Mouse (Mus musculus): ENCODE data around the gene Smyd4. TPM values are rescaled to one million over a fixed set of nuclear protein-coding genes. Genes with fewer than 3 reads are reported as not detected.

Smyd4 gene
- total RNA-seq (2021): 10 to 100 TPM; 13.7 to 17.5 TPM
- long read RNA-seq, experiment 1, transcript Smyd4-201 (11 exons, 3,517 nt): major isoform, 7 of 20 reads
- long read RNA-seq, experiment 1, partial matches to known transcripts: 10 of 20 reads
- long read RNA-seq, experiment 1, other reads (novel, unspliced or antisense): 3 of 20 reads
- long read RNA-seq, experiment 2, transcript Smyd4-201 (11 exons, 3,517 nt): major isoform, 8 of 17 reads
- long read RNA-seq, experiment 2, partial matches to known transcripts: 5 of 17 reads
- long read RNA-seq, experiment 2, other reads (novel, unspliced or antisense): 3 of 17 reads

DNA sequence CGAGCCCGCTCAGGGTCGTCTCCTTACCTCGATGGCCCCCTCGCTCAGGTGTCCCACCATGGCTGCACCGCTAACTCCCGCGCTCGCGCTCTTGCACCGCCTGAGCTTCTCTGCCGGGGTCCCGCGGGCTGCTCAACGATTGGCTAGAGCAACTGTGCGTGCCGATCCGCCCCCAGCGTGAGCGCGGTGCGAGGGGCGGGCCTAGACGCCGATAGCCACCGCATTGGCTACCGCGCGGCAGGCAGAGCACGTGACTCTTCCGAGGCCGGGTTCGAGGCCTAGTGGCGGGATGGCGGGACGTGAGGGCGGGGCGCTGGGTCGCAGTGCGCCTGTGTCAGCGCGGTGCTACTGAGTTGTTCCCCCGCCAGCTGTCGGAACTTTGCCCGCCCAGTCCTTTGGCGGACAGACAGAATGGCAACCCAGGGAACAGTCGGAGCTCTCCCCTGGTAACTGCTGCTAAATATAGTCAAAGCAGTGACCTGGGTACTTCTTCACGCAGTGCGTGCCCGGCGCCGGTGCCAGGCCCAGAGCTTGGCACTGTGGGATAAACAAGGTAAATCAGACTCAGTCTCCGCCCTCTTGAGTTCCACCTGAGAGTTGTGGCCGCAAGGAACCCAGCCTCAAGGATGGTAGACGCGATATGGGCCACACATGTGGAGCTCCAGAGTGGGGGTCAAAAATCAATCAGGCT is at the start of gene Smyd4, which contains the start of gene Rpa1:
Gene Smyd4 (plus strand): TSS at position 235 of the 691 bp plus-strand sequence.
Gene Rpa1 (minus strand): TSS at position 126 of the 691 bp plus-strand sequence.
- DNase-seq (ENCODE audit: low spot score in 2 of 2): peak; percentile 93 to 97

DNA sequence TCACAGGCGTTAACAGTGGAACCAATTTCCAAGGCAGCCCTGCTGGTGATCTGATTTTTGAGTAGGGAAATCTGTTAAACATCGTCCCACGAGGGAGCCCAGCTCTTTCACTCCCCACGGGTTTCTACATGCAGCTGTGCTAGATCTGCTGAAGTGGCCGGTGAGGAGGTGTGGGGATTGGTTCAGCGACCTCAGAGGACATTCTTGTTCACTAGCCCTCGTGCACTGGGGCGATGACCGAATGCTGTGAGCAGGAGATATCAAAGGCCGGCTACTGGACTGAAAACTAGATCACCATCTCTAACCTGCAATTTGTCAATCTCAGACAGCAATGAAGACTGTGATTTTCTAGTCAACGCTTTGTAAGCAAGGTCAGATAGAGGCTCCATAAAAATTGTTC is 49.7 kb upstream of the Smyd4 start:
- DNase-seq (ENCODE audit: low spot score in 2 of 2): no peak

DNA sequence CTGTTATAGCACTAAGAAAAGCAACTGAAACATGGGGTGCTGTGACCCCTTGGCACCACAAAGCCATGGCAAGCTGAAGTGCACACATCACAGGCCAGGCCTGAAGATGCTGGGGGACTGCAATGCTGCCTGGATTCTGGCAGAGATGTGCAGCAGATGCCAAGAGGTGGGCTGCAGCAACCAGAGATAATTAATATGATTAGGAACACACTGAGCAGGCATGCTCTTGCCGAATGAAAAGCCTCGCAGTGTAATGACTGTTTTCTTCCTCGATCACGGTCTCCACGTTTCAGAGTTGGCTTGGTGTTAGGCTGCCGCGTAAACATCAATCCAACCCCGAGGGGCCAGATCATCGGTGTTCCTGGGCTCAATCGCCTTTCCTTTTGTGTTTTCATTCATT is 48.4 kb upstream of the Smyd4 start:
- DNase-seq (ENCODE audit: low spot score in 2 of 2): no peak

DNA sequence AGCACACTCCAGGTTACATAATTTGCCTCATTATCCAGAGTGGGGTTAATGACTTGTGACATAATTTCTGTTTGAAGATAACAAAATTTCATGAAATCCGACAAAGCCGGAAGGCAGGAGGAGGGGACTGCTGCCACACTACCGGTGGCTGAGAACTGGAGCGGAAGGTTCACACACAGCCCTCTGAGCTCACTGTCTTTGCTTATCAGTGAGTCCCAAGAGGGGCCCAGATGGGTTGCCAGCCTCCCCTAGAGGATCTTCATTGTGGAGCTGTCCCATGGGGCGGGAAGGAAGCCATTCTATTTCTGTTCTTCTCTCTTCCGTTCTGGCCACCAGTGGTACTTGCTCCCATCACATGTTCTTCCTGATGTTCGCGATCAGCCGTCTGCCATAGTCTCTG is 47.3 kb upstream of the Smyd4 start:
- DNase-seq (ENCODE audit: low spot score in 2 of 2): no peak

DNA sequence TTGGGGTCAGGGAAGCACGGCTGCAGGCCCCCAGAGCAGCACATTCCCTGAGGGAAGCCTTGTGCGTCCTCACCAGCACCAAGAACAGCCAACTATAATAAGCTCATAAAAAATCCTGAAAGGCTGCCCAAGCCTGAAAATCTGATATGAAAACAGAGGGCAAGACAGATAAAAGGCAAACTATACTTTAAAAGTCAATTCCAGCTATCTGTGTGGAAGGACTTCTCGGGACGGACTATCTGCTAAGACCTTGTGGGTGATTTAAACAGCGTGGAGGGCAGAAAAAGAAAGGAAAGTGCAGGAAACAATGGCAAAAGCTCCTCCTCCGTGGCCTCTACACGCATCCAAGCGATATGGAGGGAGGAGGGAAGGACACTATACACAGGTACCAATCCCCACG is 43.4 kb upstream of the Smyd4 start:
- no peak for DNase-seq (ENCODE audit: low spot score in 2 of 2)

DNA sequence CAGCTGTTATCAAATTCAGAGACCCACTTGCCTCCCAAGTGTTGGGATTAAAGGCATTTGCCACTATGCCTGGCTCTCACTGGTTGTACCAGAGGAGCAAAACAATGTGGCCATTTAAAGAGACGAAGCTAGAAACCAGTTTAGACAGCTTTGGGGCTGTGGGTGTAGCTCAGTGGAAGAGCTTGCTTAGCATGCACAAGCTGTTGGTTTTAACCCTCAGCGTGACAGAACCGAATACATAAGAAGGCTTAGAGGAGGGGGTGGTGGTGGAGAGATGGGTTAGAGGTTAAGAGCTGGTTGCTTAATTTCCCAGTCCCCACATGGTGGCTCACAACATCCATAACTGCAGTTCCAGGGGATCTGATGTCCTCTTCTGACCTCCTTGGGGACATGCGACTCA is 39.6 kb upstream of the Smyd4 start:
- DNase-seq (ENCODE audit: low spot score in 2 of 2): no peak

DNA sequence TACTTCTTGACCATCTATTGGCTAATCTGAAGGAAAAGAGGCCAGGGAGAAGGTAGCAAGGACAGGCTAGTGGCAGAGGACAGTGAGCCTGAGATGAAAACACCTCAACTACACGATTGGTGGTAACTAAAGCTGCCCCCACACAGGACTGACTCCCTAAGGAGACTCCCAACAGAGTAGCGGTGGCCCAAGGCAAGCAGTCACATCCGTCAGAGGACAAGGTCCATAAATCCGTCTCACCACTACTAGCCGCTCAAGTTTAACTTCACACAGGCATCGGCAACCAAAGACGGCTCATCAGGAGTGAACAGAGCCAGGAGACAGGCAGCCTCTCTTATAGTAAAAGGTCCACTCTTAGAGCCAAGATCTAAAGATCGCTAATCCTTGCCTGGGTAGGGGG is 37.4 kb upstream of the Smyd4 start:
- DNase-seq (ENCODE audit: low spot score in 2 of 2): no peak

DNA sequence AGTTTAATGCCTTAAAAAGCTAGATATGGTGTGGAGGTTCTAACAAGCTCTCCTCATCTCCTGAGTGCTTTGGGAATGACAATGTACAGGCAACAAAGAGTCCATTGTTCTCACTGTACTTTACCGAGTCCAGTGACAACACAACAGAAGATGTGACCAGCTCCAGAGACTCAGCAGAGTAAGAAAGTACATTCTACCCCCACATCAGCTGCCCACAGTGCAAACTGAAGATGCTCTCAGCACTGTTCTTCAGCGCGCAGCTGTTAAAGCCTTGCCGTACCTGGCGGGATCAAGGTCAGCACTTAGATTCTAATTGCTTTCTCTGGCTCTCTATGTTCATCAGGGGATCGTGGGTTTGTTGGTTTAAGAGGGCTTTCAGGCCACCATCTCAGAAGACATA is 36.5 kb upstream of the Smyd4 start:
- DNase-seq (ENCODE audit: low spot score in 2 of 2): no peak

DNA sequence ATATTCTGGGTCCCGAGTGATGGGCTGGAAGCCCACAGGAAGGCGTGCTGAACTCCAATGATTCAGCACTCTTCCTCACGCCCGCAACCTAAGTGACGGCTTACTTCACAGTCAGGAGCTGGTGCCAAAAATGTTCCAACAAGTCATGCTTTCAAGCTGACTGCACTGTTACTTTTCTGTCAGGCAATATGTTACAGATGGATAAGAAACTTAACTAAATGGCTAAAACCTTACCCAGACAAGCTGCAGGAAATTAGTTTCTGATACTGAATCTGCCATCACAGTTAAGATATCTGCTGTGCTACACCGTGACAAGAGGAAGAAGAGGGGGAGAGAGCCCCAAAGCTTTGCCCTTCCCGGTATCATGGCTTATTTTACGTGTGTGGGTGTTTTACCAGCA is 34.4 kb upstream of the Smyd4 start:
- DNase-seq (ENCODE audit: low spot score in 2 of 2): peak in 1 of 2 experiments; percentile 52

DNA sequence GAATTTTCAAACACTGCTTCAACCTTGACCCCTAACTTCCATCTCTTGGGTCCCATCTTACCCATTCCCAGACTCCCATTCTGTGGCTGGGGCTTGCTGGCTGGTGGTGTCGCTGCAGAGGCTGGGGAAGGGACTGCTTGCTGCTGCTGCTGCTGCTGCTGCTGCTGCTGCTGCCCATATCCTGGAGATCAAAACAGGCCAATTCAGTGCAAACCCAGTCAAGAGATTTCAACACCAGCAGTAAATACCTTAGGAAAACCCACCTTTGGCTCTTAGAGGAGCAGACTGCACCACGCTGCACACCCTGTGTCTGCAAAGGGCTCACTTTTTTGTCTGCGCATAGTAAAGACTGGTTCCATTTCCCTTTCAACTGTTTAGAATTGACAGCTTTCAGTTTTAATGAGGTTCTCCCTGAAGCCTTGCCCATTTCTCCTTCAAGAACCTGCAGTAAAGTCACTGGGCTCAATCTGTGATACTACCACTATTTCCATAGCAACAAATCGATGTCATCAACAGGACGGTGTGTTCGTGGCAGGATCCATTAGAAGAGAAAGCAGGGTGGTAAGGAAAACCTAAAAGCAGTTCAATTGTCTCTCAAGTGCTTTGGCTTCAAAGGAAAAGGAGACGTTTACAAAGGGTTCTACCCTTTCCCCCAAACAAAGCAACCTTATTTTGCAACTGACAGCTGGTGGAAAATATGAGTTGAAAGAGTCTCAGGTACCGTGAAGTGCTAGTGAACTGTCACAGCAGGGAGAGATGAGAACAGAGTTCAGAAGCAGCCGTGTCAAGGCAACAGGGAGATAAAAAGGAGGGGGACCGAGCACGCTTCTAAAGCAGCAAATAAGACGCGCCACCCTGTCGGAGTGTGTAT is 29.6 kb upstream of the Smyd4 start:
- no peak for DNase-seq (ENCODE audit: low spot score in 2 of 2)

DNA sequence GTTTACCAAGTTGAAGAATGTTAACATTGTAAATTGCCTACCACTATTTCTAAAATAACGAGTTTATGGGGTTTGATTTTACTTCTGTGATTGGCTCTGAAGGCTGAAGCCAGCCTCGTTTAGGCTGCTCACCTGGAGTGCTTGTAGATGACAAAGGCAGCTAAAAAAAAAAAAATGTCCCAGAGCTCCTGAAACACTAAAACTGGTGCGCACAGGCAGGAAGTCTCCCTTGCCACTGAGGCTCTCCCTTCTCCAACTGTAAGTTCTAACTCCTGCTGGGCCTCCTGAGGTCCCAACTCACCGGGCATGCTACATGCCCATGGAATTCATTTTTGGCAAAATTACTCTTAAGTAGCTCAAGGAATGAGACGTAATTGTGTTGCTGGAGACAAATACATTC is 29.0 kb upstream of the Smyd4 start:
- no peak for DNase-seq (ENCODE audit: low spot score in 2 of 2)

DNA sequence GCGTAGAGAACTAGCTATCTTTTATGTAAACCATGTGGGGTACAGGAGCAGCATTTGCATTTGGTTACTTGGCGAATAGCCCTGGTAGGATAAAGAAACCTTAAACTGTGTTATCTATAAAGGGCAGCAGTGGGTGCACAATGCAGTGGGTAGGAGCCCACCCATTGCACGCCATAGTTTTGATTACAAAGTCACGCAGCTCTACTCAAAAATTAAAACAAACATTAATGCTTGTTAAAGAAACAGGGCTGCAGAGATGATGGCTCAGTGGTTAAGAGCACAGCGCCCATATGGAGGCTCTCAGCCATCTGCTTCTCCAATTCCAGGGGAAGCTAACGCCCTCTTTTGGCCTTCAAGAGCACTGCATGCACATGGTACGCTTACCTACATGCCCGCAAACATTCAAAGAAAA is 24.9 kb upstream of the Smyd4 start:
- no peak for DNase-seq (ENCODE audit: low spot score in 2 of 2)

DNA sequence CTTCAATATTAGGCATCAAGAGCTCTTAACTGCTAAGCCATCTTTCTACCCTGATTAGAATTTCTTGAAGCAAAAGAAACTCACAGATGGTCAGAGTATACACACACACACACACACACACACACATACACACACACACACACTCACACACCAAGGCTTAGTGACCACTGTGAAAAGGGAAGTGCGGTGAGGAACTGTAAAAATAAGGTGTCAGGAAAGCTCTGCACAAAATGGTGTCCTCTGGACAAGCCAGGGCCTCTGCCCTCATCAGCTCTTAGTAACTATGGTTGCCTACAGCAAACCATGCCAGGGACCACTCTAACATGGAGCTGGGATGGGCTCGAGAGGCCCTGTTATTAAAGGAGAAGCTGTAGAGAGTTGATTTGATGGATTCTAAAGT is 23.8 kb upstream of the Smyd4 start:
- DNase-seq (ENCODE audit: low spot score in 2 of 2): no peak

DNA sequence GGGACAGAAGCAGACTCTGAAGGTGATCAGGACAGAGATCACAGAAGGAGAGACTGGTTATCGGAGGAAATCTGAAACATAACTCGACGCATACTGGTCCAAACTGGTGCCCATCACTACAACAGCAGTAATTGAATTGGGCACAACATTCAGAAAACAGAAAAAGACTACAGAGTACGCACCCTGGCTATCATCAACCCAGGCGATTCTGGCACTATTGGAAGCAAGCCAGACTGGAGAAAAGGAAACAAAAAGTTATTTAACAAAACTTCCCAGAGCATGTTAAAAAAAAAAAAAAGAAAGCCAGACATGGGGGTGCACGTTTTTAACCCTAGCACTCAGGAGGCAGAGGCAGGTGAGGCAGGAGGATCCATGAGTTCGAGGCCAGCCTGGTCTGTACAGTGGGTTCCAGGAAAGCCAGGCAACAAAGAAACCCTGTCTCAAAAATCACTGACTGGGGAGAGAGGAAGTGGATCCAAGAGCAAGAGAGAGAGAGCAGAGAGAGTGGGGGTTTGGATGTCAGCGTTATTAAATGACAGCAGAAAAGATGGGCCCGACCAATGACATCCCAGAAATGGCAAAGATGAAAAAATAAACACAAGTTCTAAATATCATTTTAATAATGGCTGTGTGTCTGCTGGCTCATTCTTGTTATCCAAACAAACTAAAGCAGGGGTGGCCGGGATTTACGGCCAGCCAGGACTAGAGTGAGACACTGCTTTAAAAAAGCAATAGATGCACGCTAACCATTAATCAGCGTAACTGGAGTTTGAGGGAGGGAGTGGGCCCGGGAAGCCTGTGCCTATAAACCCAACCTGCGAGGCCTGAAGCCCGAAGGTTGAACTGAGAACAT is 22.9 kb upstream of the Smyd4 start:
- DNase-seq (ENCODE audit: low spot score in 2 of 2): no peak

DNA sequence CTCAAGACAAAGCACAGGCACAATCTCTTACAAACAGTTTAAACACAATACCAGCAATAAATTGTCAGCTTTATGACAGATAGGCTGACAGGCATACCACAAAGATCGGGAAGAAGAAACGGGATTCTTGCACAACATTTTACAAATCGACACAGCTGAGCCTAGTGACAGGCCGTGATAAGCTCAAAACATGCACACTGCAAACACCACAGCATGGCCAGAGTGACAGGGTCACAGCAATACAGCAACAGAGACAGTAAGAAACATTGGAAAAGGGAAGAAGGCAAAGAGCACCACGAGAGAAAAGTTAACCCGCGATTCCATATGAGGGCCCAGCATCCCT is 22.3 kb upstream of the Smyd4 start:
- DNase-seq (ENCODE audit: low spot score in 2 of 2): no peak

DNA sequence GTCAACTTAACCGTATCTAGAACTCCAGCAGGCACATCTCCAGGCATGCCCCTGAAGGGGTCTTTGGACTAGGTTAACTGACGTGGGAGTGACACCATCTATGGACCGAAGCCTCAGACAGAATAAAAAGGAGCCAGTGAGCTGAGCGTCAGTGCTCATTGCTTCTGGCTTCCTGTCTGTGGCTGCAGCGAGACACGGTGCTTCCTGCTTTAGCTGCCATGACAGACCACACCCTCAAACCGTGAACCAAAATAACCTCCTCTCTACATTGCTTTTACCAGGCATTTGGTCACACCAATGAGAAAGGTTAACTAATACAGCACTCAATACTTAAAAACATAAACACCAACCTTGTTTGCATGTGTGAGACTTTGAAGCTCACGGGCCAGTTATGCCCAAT is 11.6 kb upstream of the Smyd4 start:
- DNase-seq (ENCODE audit: low spot score in 2 of 2): no peak

DNA sequence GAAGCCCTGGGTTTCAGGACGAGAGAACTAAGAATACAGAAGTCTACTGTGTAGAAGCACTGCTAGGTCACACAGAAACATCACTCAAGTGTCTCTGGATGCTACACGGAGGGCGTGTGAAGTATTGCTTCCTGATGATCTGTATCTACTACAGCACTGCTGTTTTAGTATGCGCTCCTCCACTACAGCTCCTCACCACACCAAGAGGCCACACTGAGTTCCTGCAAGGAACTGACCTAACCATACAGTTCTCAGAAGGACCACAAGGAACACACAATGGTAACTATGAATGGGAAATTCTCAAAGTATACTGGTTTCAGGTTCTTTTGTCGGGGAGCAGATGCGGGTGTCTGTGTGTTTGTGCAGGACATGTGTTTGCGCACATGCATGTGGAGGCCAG is 11.0 kb upstream of the Smyd4 start:
- no peak for DNase-seq (ENCODE audit: low spot score in 2 of 2)

DNA sequence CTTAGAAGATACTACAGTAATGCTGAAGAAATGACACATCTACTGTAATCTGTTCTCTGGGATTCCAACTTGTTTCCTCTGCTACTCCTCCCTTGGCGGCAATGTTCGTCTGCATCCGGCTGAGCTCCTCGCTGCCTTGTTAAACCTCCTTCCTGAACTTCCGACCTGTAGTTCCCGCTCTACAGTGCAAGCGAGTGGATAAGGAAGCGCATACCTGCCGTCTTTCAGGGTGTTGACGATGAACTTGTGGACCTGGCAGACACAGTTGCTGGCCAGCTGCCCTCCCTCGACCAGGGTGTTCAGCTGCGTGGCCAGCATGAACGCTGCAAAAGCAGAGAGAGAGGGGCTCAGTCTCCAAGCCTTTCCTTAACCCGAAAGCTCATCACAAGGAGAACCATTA is 8.2 kb upstream of the Smyd4 start:
- DNase-seq (ENCODE audit: low spot score in 2 of 2): no peak

DNA sequence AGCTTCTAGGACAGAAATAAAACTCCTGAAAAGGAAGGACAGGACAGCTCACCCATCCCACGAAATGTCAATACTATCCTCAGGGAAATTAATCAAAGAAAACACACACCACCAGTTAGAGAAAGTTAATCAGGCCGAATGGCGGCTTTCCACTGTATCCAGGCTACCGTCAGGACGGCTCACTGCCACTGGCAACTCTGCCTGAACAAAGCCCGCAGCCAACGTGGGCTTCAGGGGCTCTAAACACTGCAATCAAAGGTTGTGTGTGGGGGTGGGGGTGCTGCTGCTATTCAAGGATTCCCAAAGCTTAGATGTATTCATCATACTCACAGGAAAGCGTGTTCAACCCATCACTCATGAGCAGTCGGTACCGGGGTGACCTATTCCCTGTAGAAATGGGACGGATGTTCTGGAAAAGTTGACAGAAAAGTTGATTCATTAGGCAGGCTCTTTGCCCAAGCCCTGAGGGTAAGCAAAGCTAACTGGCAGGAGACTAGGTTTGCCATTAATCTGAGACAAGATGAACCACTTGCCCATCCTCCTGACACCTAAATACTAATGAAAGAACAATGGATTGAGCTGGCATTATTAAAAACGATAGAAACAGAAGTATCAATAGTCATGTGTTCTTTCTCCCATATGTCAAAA is 7.4 kb upstream of the Smyd4 start:
- no peak for DNase-seq (ENCODE audit: low spot score in 2 of 2)

DNA sequence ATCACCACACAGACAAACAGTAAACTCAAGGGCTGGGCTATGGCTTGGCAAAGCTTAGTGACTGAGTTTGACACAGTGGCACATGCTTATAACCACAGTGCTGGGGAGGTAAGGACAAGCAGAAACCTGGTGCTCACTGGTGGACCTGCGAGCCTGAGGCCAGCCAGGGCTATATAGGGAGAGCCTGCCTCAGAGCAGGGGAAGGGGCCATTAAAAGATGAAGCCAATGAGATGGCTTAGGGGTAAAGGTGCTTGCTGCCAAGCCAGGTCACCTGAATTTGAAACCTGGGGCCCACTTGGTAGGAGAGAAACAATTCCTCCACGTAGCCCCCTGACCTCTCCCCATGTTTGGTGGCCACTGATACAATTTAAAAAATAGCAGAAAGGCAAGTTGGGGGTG is 5.1 kb upstream of the Smyd4 start:
- DNase-seq (ENCODE audit: low spot score in 2 of 2): no peak

DNA sequence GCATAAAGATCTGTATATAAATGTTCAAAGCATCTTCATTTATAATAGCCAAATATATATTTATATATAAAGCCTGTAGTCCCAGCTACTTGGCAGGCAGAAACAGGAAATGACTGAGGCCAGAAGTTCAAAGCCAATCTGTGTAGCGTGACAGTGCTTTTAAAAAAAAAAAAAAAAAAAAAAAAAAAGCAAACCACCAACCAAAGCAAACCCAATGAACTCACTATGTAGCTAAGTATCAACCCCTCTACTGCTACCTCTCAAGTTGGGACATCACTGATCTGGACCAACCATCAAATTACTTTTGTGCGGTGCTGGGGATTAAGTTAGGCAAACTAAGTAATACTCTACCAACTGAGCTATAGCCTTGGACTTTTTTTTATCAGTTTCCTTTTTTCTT is 4.1 kb upstream of the Smyd4 start:
- no peak for DNase-seq (ENCODE audit: low spot score in 2 of 2)
